Mouse (Mus musculus) heart, adult 18-20 months (tissue): ENCODE results near the gene Nfix. TPM values are rescaled to one million over a fixed set of nuclear protein-coding genes. Genes with fewer than 3 reads are reported as not detected.
"Not testable (repeated sequence)": the region's sequence is repeated elsewhere in the genome, so short reads cannot be mapped to it uniquely, and the experiment has no call there.

Source experiments
- DNase-seq, 2 experiments: peaks; one replicate each; pipeline ENCODE4 v3.0.0; 2021 to 2022; ENCODE audit warnings: mixed read lengths in 1 of 2
- total RNA-seq, 2 experiments: library from RNA; stranded (reverse); gene quantifications; 2 replicates each; pipeline ENCODE4 v1.2.3; 2021

The Nfix gene
- total RNA-seq, 2 experiments from 2014 or later: 250 to 260 TPM

DNA sequence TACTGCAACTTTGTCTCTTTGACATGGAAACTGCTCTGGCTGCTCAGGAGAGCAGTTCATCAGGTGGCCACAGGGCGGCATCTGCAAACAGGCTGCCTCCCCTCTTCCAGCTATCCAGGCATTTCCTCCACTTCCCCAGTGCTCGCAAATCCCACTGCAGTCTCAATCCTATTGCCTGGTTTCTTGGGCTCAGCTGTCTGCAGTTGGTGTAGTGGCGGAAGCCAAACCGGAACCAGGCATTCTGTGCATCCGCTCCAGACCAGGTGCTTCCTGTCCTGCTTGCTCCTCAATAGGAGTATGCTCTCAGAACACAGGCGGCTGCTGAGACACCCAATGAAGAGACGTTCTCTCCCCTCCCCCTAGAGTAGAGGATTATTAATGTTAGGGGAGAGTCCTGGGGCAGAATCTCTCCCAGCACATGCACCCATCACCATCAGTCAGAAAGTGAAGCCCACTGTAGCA lies 100.3 kb downstream of the Nfix start:
- DNase-seq: peak; percentile 75 to 93

DNA sequence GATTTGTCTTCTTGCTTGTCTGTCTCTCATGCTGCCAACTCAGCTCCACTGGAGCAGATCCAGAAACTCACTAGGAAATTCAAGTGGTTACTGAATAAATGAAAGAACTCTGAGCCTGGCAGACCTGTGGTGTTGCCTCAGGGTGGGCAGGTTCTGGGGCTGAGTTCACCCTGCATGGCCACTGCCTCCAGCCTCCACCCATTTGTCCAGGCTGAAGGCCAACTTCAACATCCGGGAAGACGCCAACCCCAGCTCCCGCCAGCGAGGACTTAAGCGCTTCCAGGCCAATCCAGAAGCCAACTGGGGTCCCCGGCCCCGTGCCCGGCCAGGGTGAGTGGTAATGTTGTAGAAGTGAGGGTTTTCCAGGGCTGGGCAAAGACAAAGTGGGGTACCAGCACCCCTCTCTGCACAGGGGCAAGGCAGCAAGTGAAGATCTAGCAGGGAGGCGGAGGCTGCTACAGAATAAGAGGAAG lies 101.2 kb downstream of the Nfix start:
- peak; percentile 84 to 89 for DNase-seq

DNA sequence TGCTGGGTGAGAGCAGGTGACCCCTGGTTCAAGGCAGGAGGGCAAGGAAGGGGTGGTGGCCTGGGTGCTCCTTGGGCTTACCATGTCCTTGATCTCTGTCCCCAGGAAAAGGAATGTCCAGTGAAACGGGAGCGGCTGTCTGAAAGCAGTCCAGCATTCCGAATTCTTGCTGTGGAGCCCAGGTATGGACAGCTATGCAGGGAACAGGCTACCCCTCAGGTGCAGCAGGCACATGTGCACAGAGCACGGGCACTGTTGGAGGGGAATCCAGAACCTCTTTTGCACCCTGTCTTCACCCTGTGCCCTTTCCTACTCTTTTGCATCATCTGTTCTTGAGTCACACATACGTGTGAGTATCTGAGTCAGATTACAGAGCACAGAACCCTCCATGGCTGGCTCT lies 101.9 kb downstream of the Nfix start:
- DNase-seq: no peak

- DNase-seq: peak in 1 of 2 experiments; percentile 55
These were observed 102.7 kb downstream of the Nfix start for GRCm38 (mm10) chr8:84697166-84698130.

DNA sequence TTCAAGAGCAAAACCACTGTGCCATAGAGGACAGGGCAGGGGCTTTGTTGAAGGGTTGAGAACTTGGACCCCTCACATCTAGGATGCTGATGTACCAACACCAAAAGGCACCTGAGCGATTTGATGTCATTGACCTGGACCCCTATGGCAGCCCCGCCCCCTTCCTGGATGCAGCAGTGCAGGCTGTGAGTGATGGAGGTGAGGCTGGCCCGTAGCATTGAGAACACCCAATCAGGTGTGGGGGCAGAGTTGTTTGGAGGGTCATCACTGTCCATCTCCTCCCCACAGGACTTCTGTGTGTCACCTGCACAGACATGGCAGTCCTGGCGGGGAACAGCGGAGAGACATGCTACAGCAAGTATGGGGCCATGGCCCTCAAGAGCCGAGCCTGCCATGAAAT lies 105.0 kb downstream of the Nfix start:
- DNase-seq: no peak

GRCm38 (mm10) chr8:84693332-84693731 lies 106.8 kb downstream of the Nfix start:
- no peak for DNase-seq

DNA sequence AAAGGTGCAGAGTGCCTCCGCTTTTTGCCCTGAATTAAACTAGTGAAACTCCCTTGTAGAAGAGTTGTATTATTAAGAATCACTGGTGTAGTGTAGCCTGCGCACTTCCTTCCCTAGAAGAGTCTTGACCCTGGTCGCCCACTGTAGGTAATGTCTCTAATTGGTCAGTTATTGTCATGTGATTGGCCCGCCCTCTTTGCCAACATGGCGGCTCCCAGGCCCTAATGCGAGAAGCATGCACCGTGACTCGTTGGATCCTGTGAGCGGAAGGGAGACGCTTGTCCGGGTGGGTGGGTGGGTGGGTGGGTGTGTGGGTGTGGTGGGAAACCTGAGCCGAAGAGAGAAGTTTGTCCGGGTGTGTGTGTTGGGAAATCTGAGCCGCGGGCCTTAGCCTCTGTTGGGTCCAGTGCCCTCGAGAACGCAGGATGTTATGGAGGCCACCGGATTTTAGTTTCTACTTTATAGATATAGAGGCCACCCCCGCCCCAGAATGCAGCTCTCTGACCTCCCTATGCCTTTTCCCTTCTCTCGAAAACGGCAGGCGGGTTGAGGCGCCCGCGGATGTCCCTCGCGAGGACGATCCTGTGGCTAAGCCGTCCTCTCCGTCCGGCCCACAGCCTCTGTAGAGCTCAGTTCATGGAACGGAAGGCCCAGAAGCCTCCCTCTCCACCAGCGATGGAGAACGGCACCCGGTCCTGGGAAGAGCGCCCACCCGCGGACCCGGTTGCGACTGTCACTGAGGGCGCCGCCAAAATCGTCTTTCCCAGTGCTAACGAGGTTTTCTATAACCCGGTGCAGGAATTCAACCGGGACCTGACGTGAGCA lies 110.8 kb downstream of the Nfix start:
- DNase-seq: peak; percentile 96 to 98

DNA sequence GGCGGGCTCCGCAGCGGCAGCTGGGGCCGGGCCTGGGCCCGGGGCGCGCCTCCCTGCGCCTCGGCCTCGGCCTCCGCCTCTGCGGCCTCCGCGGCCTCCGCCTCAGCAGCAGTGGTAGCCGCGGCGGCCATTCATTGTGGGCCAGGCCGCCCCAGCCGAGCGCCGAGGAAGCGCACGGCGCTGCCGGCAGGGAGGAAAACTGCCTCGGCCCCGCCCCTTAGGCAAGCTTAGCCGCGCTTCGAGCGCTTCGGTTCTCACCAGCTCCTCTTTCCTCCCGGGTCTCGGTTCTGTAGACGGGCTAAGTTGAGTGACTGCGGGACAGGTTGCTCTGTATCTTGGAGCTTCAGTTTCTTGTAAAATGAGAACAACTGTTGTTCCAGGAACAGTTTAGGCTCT lies 112.4 kb downstream of the Nfix start, which contains the start of gene Nacc1:
Gene Nacc1 (minus strand): TSS at position 158 of the 396 bp plus-strand sequence.
- peak; percentile 90 to 93 for DNase-seq

GRCm38 (mm10) chr8:84687003-84687704 lies 113.0 kb downstream of the Nfix start:
- DNase-seq: no peak

DNA sequence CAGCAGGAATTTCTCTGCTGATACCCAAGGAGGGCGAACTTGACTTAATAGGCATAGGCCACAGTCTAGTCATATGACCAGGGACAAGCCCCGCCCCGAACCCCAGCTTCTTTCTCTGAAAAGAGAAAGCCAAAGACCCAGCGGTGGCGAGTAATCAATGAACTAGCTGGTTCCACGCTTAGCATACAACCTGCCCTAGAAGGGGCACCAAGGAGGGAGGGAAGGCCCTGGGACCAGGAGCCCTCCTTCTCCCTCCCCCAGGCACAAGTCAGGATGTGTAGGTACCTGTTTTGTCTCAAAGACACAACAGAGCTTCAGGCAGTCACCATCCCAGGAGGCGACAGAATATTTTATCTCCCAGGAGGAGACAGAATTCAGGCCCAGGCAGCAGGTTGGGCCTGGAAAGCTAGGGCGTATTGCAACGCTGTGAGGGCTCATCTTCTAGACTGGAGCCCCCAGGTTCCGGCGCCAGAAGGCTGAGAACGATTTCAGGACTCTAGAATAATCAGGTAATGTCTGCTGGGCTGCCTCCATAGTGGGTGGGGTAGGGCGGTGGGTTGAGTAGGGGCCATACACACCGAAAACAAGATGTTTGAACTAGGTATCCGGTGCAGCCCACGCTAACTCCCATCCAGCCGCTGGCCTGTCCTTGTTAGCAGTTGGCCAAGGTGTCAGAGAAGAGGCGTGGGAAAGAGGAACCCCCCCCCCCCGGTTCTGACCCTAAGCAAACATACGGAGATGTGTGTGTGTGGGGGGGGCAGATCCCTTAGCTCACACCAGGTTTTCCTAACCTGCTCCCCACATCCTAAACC lies 113.7 kb downstream of the Nfix start, which contains the start of gene Trmt1:
Gene Trmt1 (plus strand): TSS at position 117 of the 812 bp plus-strand sequence.
- DNase-seq: peak; percentile 31 to 40

DNA sequence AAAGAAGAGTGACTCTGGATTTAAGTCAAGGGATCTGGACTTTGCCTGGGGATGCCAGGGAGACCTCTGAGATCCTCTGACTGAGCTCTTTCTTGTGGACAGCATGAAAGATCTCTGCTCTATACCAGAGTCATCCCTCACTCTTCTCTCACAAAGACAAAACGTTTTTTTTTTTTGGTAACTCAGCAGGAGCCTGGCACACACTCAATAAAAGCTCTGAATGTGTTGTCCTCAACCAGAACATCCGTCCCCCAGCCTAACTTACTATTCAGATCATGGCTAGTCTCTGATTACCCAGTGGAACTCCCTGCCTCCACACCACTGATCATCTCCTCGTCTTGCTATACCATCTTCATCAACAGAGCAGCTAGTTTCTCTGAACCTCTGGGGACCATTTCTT lies 115.6 kb downstream of the Nfix start:
- no peak for DNase-seq

- no peak for DNase-seq
These were observed 117.9 kb downstream of the Nfix start for GRCm38 (mm10) chr8:84682257-84682656.

- DNase-seq: no peak
These were observed 118.7 kb downstream of the Nfix start for GRCm38 (mm10) chr8:84681476-84681875.

- DNase-seq: no peak
These were observed 122.8 kb downstream of the Nfix start for GRCm38 (mm10) chr8:84677305-84677704.

DNA sequence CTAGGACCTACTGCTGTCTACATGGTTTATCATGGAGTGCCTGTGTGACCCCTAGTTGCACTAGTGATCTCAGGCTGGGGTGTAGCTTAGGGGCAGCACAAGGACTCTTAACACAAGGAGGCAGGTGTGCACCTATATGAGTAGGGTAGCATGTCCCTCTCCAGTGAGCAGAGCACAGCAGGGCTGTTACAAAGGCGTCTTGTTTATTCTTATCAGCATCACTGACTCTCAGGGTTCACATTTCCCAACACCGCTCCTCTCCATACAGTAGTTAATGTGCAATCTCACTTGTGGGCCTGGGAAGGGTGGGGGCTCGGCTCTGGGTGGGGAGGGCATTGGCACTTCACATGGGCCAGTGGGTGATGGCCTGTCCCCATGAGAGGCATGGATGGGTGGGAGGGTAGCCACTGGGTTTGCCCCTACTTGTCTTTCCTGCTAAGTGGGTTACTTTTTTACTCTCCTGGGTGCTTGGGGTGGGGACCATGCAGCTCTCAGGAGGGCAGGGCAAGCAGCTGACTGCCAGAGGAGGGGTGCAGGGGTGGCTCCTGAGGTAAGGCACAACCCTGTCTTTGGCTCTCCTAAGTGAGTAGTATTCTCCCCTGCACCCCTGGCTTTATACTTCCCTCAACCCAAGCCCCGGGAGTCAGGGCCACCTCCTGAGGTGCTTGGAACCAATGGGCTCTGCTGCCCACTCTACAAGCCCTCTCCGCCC lies 129.7 kb downstream of the Nfix start:
- not testable (repeated sequence) for DNase-seq

DNA sequence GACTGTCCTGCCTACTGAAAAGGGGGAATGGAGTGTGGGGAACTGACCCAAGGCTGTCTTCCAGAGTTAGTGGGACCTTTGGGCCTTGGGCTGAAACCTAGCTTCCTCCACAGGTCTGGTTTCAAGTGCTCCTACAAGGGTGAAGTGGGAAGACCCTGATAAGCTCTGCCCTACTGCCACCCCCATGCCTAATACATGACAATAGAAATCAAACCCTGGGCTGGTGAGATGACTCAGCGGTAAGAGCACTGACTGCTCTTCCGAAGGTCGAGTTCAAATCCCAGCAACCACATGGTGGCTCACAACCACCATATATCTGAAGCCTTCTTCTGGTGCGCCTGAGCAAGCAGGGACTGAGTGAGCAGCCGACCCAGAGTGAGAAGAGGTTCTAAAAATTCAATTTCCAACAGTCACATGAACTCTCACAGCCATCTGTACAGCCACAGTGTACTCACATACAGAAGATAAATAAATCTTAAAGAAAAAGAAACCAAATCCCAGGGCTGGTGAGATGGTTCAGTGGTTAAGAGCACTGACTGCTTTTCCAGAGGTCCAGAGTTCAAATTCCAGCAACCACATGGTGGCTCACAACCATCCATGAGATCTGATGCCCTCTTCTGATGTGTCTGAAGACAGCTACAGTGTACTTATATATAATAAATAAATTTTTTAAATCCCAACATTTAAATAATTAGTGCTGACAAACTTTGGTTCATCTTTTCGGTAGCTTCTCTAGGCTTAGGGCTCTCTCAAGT lies 131.2 kb downstream of the Nfix start:
- no peak for DNase-seq

DNA sequence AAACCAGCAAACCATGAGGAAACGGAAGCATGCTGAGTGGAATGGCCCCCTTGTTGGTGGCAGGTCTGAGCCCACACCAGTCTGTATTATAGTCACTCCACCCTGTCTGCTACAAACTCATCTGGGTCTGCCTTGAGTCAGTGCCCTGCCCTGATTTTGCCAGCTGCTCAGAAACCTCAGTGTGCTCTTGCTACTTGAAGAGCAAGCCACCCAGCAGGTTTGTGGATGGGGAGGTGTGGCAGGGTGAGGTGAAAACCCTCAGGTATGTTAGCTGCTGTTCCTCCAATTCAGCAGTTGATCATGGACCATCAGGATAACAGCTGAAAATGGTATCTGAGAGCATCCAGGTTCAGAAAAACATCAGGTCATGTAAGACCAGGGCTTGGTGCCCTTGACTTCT lies 132.1 kb downstream of the Nfix start:
- DNase-seq: no peak

DNA sequence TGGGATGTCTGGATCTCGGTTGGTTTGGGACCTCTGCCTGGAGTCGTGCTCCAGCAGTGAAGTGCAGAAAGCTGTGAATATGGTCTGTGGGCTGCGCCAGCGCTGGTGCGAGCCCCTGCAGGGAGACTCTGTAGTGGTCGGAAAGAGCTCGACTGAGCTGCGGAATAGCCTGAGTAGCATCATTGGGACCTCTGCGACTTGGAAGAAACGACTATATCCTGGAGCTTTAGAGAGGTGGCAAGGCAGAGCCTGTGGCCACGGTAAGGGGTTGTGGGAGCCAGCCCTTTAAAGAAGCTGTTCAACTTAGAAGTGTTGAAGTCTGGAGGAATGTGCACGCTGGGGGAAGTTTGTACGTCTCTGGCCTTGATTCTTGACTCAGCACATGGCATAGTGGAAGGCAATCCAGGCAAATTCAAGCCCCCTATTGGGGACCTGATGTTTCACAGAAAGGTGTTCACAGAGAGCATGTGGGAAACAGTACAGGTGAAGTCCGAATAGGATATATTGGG lies 134.7 kb downstream of the Nfix start:
- no peak for DNase-seq
